Mouse (Mus musculus): Measurements from ENCODE around the gene Pex3. TPM values are rescaled to one million over a fixed set of nuclear protein-coding genes. Genes with fewer than 3 reads are reported as not detected.
A peak's percentile ranks its signal among the peaks of the same experiment; 100 is the strongest.

Pex3 gene
- polyA plus RNA-seq, 2 experiments, result 7.5 to 10.6 TPM

DNA sequence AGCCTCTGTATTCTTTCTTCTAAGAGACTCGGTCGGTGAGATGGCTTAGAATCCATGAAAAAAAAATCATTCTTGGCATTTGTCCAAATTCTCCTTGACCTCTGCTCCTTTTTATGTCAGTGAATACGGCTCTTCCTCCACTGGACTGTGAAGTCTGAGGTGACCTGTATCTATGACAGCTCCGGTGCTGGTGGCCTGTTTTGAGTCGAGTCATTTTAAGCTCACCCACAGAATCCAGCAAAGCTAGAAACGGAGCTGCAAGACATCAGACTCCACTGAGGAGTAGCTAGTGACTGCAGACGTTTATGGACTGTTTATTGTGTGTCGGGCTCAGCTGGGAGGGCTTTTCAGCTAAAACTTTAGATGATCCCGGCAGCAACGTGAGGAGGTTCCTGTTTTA lies 19.1 kb upstream of the Pex3 start:
- DNase-seq (ENCODE audit: low read depth in 3 of 3, low spot score in 3 of 3) (no peak), ATAC-seq (ENCODE audit: insufficient read depth) (no peak)
- Histone ChIP-seq H3K4me1 (replicated peaks; ENCODE audit: control insufficient read depth in 2 of 2, insufficient read depth in 2 of 2, low read length in 1 of 2) (no peaks in the 10 kb centered on the region), H3K27ac (no peak overlapping the region), H3K9ac (replicated peaks) (no peak overlapping the region), H3K27me3 (ENCODE audit: control insufficient read depth, insufficient read depth, low read length) (no peaks in the 10 kb centered on the region), H3K36me3 (replicated peaks; ENCODE audit: control insufficient read depth, insufficient read depth, low read depth) (no peaks in the 10 kb centered on the region), H3K4me2 (ENCODE audit: low read depth) (no peak overlapping the region), H3K9me3 (ENCODE audit: control insufficient read depth, low read length) (no peaks in the 10 kb centered on the region), H3K4me3 (ENCODE audit: insufficient read depth in 1 of 2, low read depth in 2 of 2, low read length in 2 of 2) (no peak overlapping the region)
- WGBS (ENCODE audit: insufficient replicate concordance), result 57% methylated on average over 10 of the region's 10 CpGs
- no peak for TF ChIP-seq CTCF (IDR thresholded peaks at IDR 0.05; ENCODE audit: low read depth)

DNA sequence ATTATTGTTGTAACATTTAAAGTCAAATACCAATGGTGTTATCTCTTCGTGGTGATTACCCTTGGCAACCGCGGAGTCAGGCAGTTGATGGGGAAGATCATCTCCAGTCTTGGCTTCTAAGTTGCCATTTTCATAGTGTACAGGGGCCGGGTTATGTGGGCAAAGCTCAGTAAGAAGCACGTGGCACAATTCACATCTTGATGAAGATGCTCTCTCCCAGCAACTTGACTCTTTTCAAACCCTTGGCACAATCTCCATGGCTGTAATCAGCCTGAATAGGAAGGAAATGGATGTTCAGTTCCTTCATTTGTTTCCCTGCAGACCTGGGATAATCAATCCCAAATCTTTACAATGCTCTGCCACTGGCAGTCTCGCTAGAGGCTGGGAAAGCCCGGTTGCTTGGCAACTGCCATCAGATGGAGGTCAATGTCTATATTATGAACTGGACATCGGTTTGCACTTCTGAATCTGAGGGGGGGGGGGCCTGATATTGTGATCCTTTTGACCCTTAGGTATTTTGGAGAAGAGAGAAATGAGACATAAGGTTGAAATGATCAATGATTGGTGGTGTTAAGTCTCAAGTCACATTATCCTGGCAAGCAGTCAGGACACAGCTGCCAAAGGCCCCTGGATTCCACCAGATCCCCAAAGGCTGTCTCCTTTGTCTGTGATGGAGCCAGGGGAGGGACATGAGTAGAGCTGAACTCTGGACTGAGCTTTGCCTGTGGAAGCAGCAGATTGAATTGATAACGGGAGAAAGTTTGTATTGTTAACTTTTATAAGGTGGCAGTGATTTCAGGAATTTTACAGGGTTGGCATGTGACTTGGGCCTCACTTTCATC lies 18.0 kb upstream of the Pex3 start:
- Histone ChIP-seq H3K9ac (replicated peaks) (no peak overlapping the region), H3K36me3 (replicated peaks; ENCODE audit: control insufficient read depth, insufficient read depth, low read depth) (no peaks in the 10 kb centered on the region), H3K27me3 (ENCODE audit: control insufficient read depth, insufficient read depth, low read length) (no peaks in the 10 kb centered on the region), H3K4me1 (replicated peaks; ENCODE audit: control insufficient read depth in 2 of 2, insufficient read depth in 2 of 2, low read length in 1 of 2) (no peaks in the 10 kb centered on the region), H3K4me2 (ENCODE audit: low read depth) (no peak overlapping the region), H3K9me3 (ENCODE audit: control insufficient read depth, low read length) (no peaks in the 10 kb centered on the region), H3K27ac (no peak overlapping the region), H3K4me3 (ENCODE audit: insufficient read depth in 1 of 2, low read depth in 2 of 2, low read length in 2 of 2) (no peak overlapping the region)
- TF ChIP-seq EP300 (IDR thresholded peaks at IDR 0.05; ENCODE audit: low read depth) (no peak), CTCF (IDR thresholded peaks at IDR 0.05; ENCODE audit: low read depth) (no peak)
- ATAC-seq (ENCODE audit: insufficient read depth) (no peak), DNase-seq (ENCODE audit: low read depth in 3 of 3, low spot score in 3 of 3) (no peak)
- WGBS (ENCODE audit: insufficient replicate concordance), result 61% methylated on average over 9 of the region's 9 CpGs

DNA sequence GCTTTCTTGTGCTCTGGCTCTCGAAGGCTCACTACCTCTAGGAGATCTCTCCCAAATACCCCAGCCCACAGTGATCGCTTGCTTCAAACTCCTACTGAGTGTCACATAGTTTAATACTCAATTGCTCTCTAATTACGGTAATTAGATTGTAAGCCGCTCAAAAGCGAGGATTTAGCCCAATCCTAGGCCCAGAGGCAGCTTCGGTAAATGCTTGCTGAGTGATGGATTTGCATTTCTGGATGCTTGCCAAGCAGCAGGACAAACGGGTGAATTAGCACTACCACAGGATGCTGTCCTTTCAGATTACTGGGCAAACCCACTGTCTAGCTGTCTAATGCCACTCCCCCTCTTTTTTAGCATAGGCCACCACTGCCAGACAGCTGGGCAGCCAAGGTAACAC lies 16.9 kb upstream of the Pex3 start:
- DNase-seq (ENCODE audit: low read depth in 3 of 3, low spot score in 3 of 3) (no peak), ATAC-seq (ENCODE audit: insufficient read depth) (no peak)
- Histone ChIP-seq H3K4me3 (ENCODE audit: insufficient read depth in 1 of 2, low read depth in 2 of 2, low read length in 2 of 2) (no peak overlapping the region), H3K4me1 (replicated peaks; ENCODE audit: control insufficient read depth in 2 of 2, insufficient read depth in 2 of 2, low read length in 1 of 2) (no peaks in the 10 kb centered on the region), H3K27ac (no peak overlapping the region), H3K27me3 (ENCODE audit: control insufficient read depth, insufficient read depth, low read length) (no peaks in the 10 kb centered on the region), H3K9me3 (ENCODE audit: control insufficient read depth, low read length) (no peaks in the 10 kb centered on the region), H3K9ac (replicated peaks) (no peak overlapping the region), H3K4me2 (ENCODE audit: low read depth) (no peak overlapping the region), H3K36me3 (replicated peaks; ENCODE audit: control insufficient read depth, insufficient read depth, low read depth) (no peaks in the 10 kb centered on the region)
- WGBS (ENCODE audit: insufficient replicate concordance), result 64% methylated on average over 7 of the region's 7 CpGs
- no peak for TF ChIP-seq EP300 (IDR thresholded peaks at IDR 0.05; ENCODE audit: low read depth)
- no peak for TF ChIP-seq CTCF (IDR thresholded peaks at IDR 0.05; ENCODE audit: low read depth)

DNA sequence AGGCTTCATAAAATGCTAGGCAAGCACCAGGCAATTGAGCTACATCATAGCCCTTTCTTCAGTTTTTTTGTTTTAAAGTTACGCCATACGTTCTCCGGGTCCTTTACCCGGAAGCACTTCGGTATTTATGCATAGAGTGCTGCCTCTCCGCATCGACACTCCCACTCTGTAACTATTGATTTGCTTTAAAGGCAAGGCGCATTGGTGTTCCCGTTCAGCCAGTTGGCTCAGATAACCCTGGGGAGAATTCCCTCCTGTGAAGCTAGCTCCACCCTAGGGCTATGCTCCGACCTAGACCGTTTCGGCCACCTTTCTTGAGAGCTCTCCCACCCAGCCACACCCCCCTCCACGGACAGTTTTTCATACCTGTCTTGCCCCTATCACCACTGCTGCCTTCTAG lies 13.5 kb upstream of the Pex3 start:
- 59% methylated on average over 13 of the region's 13 CpGs for WGBS (ENCODE audit: insufficient replicate concordance)
- H3K4me2 ChIP-seq (ENCODE audit: low read depth), result no peak overlapping the region
- DNase-seq (ENCODE audit: low read depth in 3 of 3, low spot score in 3 of 3), result no peak

DNA sequence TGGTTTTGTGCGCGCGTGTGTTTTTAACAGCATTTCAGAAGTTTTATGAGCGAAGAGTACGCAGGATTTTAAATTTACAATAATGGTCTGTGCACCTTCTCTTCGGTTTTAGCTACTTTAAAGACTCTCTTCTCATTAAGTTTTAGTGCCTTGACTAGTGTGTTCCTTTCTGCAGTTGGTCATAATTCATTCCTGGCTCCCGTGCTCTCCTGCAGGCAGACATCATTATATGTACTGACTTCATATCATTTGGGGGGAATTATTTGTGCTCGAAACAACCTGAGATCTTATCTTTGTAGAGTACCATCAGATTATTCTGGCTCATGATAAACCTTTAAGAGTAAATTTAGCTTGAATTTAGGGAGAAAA lies 12.1 kb upstream of the Pex3 start:
- peak overlapping the region; percentile 18; the same call in 1 of the 2 replicates for H3K4me2 ChIP-seq (ENCODE audit: low read depth)
- no peaks in the 10 kb centered on the region for H3K9me3 ChIP-seq (ENCODE audit: control insufficient read depth, low read length)
- H3K27ac ChIP-seq, result no peak overlapping the region
- H3K9ac ChIP-seq (replicated peaks), result no peak overlapping the region
- H3K4me1 ChIP-seq (replicated peaks; ENCODE audit: control insufficient read depth in 2 of 2, insufficient read depth in 2 of 2, low read length in 1 of 2), result no peaks in the 10 kb centered on the region
- H3K27me3 ChIP-seq (ENCODE audit: control insufficient read depth, insufficient read depth, low read length), result no peaks in the 10 kb centered on the region
- DNase-seq (ENCODE audit: low read depth in 3 of 3, low spot score in 3 of 3) (no peak), ATAC-seq (ENCODE audit: insufficient read depth) (no peak)
- no peak overlapping the region for H3K4me3 ChIP-seq (ENCODE audit: insufficient read depth in 1 of 2, low read depth in 2 of 2, low read length in 2 of 2)
- TF ChIP-seq CTCF (IDR thresholded peaks at IDR 0.05; ENCODE audit: low read depth) (no peak), EP300 (IDR thresholded peaks at IDR 0.05; ENCODE audit: low read depth) (no peak)
- 58% methylated on average over 8 of the region's 8 CpGs for WGBS (ENCODE audit: insufficient replicate concordance)
- H3K36me3 ChIP-seq (replicated peaks; ENCODE audit: control insufficient read depth, insufficient read depth, low read depth), result no peaks in the 10 kb centered on the region; the same call in 1 of the 2 replicates

More for the DNA sequence above, 13.5 kb upstream of the Pex3 start:
- H3K27ac ChIP-seq, result no peak overlapping the region
- H3K9ac ChIP-seq (replicated peaks), result no peak overlapping the region
- no peaks in the 10 kb centered on the region for H3K36me3 ChIP-seq (replicated peaks; ENCODE audit: control insufficient read depth, insufficient read depth, low read depth)
- H3K4me3 ChIP-seq (ENCODE audit: insufficient read depth in 1 of 2, low read depth in 2 of 2, low read length in 2 of 2), result no peak overlapping the region
- TF ChIP-seq CTCF (IDR thresholded peaks at IDR 0.05; ENCODE audit: low read depth) (no peak), EP300 (IDR thresholded peaks at IDR 0.05; ENCODE audit: low read depth) (no peak)
- no peaks in the 10 kb centered on the region for H3K27me3 ChIP-seq (ENCODE audit: control insufficient read depth, insufficient read depth, low read length)
- no peaks in the 10 kb centered on the region for H3K4me1 ChIP-seq (replicated peaks; ENCODE audit: control insufficient read depth in 2 of 2, insufficient read depth in 2 of 2, low read length in 1 of 2)
- no peaks in the 10 kb centered on the region for H3K9me3 ChIP-seq (ENCODE audit: control insufficient read depth, low read length)
- ATAC-seq (ENCODE audit: insufficient read depth), result no peak
